20 mouse cellular contexts compared by ENCODE assay signal in genomic region chr6:31056786-31057566, GRCm38 (mm10).
DNase-seq lines count a peak whose midpoint lies in the region; ATAC-seq and TF ChIP-seq lines count a peak whose summit lies in the region.
"Had no signal": no experiment of that assay in that cellular context is flagged by ENCODE, and none has a peak within 500 bp of the region (broad histone marks: within the 10 kb centered on the region; RNA-seq: fewer than 3 reads in every experiment).

No protein-coding gene starts in this region.

- H3K4me2 ChIP-seq in hindbrain, embryonic 14.5 days (replicated peaks): no peak overlapping the region
- no peak overlapping the region for H3K4me2 ChIP-seq in hindbrain, embryonic 12.5 days (replicated peaks)
- H3K4me2 ChIP-seq in midbrain, embryonic 14.5 days (ENCODE audit: low read length): no peak overlapping the region
- no peak overlapping the region for H3K4me2 ChIP-seq in midbrain, embryonic 13.5 days (replicated peaks)
- no peak overlapping the region for H3K4me2 ChIP-seq in liver, postnatal 0 days (ENCODE audit: low read depth, low read length)
- H3K4me2 ChIP-seq: embryonic facial prominence, embryonic 15.5 days; limb, embryonic 13.5 days had no signal

- H3K27me3 ChIP-seq in hindbrain, embryonic 14.5 days (ENCODE audit: control insufficient read depth, insufficient read depth, low read length): no peaks in the 10 kb centered on the region
- no peaks in the 10 kb centered on the region for H3K27me3 ChIP-seq in hindbrain, embryonic 12.5 days
- H3K27me3 ChIP-seq in midbrain, embryonic 14.5 days (ENCODE audit: control insufficient read depth, insufficient read depth, low read length): no peaks in the 10 kb centered on the region
- H3K27me3 ChIP-seq in midbrain, embryonic 13.5 days: no peaks in the 10 kb centered on the region
- H3K27me3 ChIP-seq in heart, embryonic 10.5 days (ENCODE audit: insufficient read depth, poor library complexity, severe bottlenecking): no peaks in the 10 kb centered on the region
- H3K27me3 ChIP-seq in liver, postnatal 0 days (ENCODE audit: insufficient read depth, low read length): no peaks in the 10 kb centered on the region
- H3K27me3 ChIP-seq: embryonic facial prominence, embryonic 15.5 days; limb, embryonic 13.5 days; Patski had no signal

- no peak overlapping the region for H3K27ac ChIP-seq in hindbrain, embryonic 14.5 days
- H3K27ac ChIP-seq in hindbrain, embryonic 12.5 days: no peak overlapping the region
- no peak overlapping the region; the same call in 1 of the 2 replicates for H3K27ac ChIP-seq in midbrain, embryonic 14.5 days (replicated peaks; ENCODE audit: low read depth, low read length)
- no peak overlapping the region for H3K27ac ChIP-seq in midbrain, embryonic 13.5 days
- H3K27ac ChIP-seq in embryonic fibroblast, embryonic 13.5 days (ENCODE audit: insufficient read depth, low read length): peak overlapping the region; percentile 57
- no peak overlapping the region for H3K27ac ChIP-seq in heart, embryonic 10.5 days
- H3K27ac ChIP-seq in liver, postnatal 0 days (ENCODE audit: low read depth): no peak overlapping the region
- H3K27ac ChIP-seq: embryonic facial prominence, embryonic 15.5 days; heart, adult 2 months; left cerebral cortex, adult 2 months; limb, embryonic 13.5 days; liver, embryonic 14.5 days had no signal

- whole genome bisulfite sequencing in hindbrain, embryonic 14.5 days: 66% methylated on average over 12 of the region's 12 CpGs
- 72% methylated on average over 12 of the region's 12 CpGs for WGBS in hindbrain, embryonic 12.5 days
- 63% methylated on average over 12 of the region's 12 CpGs for WGBS in midbrain, embryonic 14.5 days
- 68% methylated on average over 12 of the region's 12 CpGs for WGBS in midbrain, embryonic 13.5 days
- 78% methylated on average over 12 of the region's 12 CpGs for WGBS in heart, embryonic 10.5 days
- 74% methylated on average over 12 of the region's 12 CpGs for WGBS in liver, postnatal 0 days (ENCODE audit: insufficient replicate concordance)

- no peak for TF ChIP-seq CTCF in embryonic fibroblast, embryonic 13.5 days (IDR thresholded peaks at IDR 0.05; ENCODE audit: borderline replicate concordance, insufficient read depth, low read length)
- TF ChIP-seq CTCF in liver, postnatal 0 days (IDR thresholded peaks at IDR 0.05; ENCODE audit: low read depth): no peak

- ATAC-seq in hindbrain, embryonic 14.5 days (ENCODE audit: low FRiP score): peak; percentile 43; the same call in 1 of the 2 replicates
- ATAC-seq in hindbrain, embryonic 12.5 days (ENCODE audit: low FRiP score): no peak
- ATAC-seq in midbrain, embryonic 14.5 days (ENCODE audit: low FRiP score, low TSS enrichment): no peak
- ATAC-seq in midbrain, embryonic 13.5 days: no peak
- ATAC-seq in liver, postnatal 0 days: no peak
- ATAC-seq: lung, postnatal 0 days; Patski had no signal

- H3K9me3 ChIP-seq in hindbrain, embryonic 14.5 days (ENCODE audit: control insufficient read depth, low read length): no peaks in the 10 kb centered on the region
- H3K9me3 ChIP-seq in hindbrain, embryonic 12.5 days (replicated peaks): no peaks in the 10 kb centered on the region
- H3K9me3 ChIP-seq in midbrain, embryonic 14.5 days (ENCODE audit: control insufficient read depth, low read length): no peaks in the 10 kb centered on the region
- H3K9me3 ChIP-seq in midbrain, embryonic 13.5 days: no peaks in the 10 kb centered on the region
- H3K9me3 ChIP-seq in heart, embryonic 10.5 days: no peaks in the 10 kb centered on the region
- H3K9me3 ChIP-seq in liver, postnatal 0 days (ENCODE audit: low read length): no peaks in the 10 kb centered on the region
- H3K9me3 ChIP-seq: embryonic facial prominence, embryonic 15.5 days; limb, embryonic 13.5 days had no signal

- H3K36me3 ChIP-seq in hindbrain, embryonic 14.5 days (replicated peaks; ENCODE audit: control insufficient read depth, insufficient read depth): no peaks in the 10 kb centered on the region
- H3K36me3 ChIP-seq in hindbrain, embryonic 12.5 days: no peaks in the 10 kb centered on the region
- no peaks in the 10 kb centered on the region for H3K36me3 ChIP-seq in midbrain, embryonic 14.5 days (ENCODE audit: control insufficient read depth, insufficient read depth, low read length)
- no peaks in the 10 kb centered on the region for H3K36me3 ChIP-seq in midbrain, embryonic 13.5 days
- H3K36me3 ChIP-seq in heart, embryonic 10.5 days: peaks cover 6% of the 10 kb centered on the region; the same call in 1 of the 2 replicates
- H3K36me3 ChIP-seq in liver, postnatal 0 days (replicated peaks; ENCODE audit: insufficient read depth, low read length): peaks cover 6% of the 10 kb centered on the region; the same call in 1 of the 2 replicates
- H3K36me3 ChIP-seq: embryonic facial prominence, embryonic 15.5 days; limb, embryonic 13.5 days had no signal

- no peak for TF ChIP-seq POLR2A in embryonic fibroblast, embryonic 13.5 days (IDR thresholded peaks at IDR 0.05; ENCODE audit: low read depth, low read length)

- H3K9ac ChIP-seq in hindbrain, embryonic 14.5 days: no peak overlapping the region
- no peak overlapping the region for H3K9ac ChIP-seq in hindbrain, embryonic 12.5 days
- H3K9ac ChIP-seq in midbrain, embryonic 14.5 days (replicated peaks; ENCODE audit: low read length): no peak overlapping the region
- H3K9ac ChIP-seq in midbrain, embryonic 13.5 days (replicated peaks): no peak overlapping the region
- H3K9ac ChIP-seq in liver, postnatal 0 days (replicated peaks): no peak overlapping the region
- H3K9ac ChIP-seq: embryonic facial prominence, embryonic 15.5 days; limb, embryonic 13.5 days; liver, embryonic 14.5 days had no signal

- peak; percentile 50 for DNase-seq in hindbrain, embryonic 14.5 days (ENCODE audit: low spot score)
- peak; percentile 67 for DNase-seq in midbrain, embryonic 14.5 days
- DNase-seq in MN1 (ENCODE audit: low spot score): peak; percentile 60
- DNase-seq in heart, embryonic 10.5 days (ENCODE audit: low spot score): no peak
- DNase-seq in liver, postnatal 0 days: no peak
- DNase-seq: adrenal gland, postnatal 36 days; cerebellum, adult 9-11 months; gastrocnemius, postnatal 14 days; heart, adult 2 months; kidney, postnatal 4 days; thymus, adult 2 months had no signal

- TF ChIP-seq EP300 in liver, postnatal 0 days (IDR thresholded peaks at IDR 0.05; ENCODE audit: low read depth): no peak

- H3K4me1 ChIP-seq in hindbrain, embryonic 14.5 days (replicated peaks; ENCODE audit: control insufficient read depth, insufficient read depth, low read length): no peaks in the 10 kb centered on the region
- H3K4me1 ChIP-seq in hindbrain, embryonic 12.5 days: no peaks in the 10 kb centered on the region
- H3K4me1 ChIP-seq in midbrain, embryonic 14.5 days (ENCODE audit: control insufficient read depth, insufficient read depth, low read length): peaks cover 4% of the 10 kb centered on the region; the same call in 1 of the 2 replicates
- peaks cover 5% of the 10 kb centered on the region for H3K4me1 ChIP-seq in midbrain, embryonic 13.5 days (replicated peaks)
- no peaks in the 10 kb centered on the region for H3K4me1 ChIP-seq in embryonic fibroblast, embryonic 13.5 days (ENCODE audit: control insufficient read depth, insufficient read depth, low read length)
- H3K4me1 ChIP-seq in heart, embryonic 10.5 days: peaks cover 7% of the 10 kb centered on the region; the same call in 1 of the 2 replicates
- H3K4me1 ChIP-seq in liver, postnatal 0 days (ENCODE audit: insufficient read depth): no peaks in the 10 kb centered on the region
- H3K4me1 ChIP-seq: embryonic facial prominence, embryonic 15.5 days; limb, embryonic 13.5 days had no signal

- H3K4me3 ChIP-seq in hindbrain, embryonic 14.5 days (replicated peaks; ENCODE audit: low read length): no peak overlapping the region
- no peak overlapping the region for H3K4me3 ChIP-seq in hindbrain, embryonic 12.5 days
- no peak overlapping the region for H3K4me3 ChIP-seq in midbrain, embryonic 14.5 days (replicated peaks; ENCODE audit: low read depth, low read length)
- H3K4me3 ChIP-seq in midbrain, embryonic 13.5 days (replicated peaks): no peak overlapping the region
- no peak overlapping the region for H3K4me3 ChIP-seq in embryonic fibroblast, embryonic 13.5 days (ENCODE audit: insufficient read depth, low read length)
- no peak overlapping the region for H3K4me3 ChIP-seq in heart, embryonic 10.5 days
- no peak overlapping the region for H3K4me3 ChIP-seq in liver, postnatal 0 days (ENCODE audit: low read depth, low read length)
- H3K4me3 ChIP-seq: embryonic facial prominence, embryonic 15.5 days; heart, adult 2 months; left cerebral cortex, adult 2 months; limb, embryonic 13.5 days had no signal

Comparison
In these comparisons a context has a peak if more than half of its experiments do, and no peak if none do; other contexts are left out.
1. DNase-seq: peak in hindbrain, embryonic 14.5 days (single experiment), midbrain, embryonic 14.5 days (single experiment) and MN1 (single experiment); none in heart, embryonic 10.5 days (single experiment) and liver, postnatal 0 days (single experiment).